In the genomic region with DNA sequence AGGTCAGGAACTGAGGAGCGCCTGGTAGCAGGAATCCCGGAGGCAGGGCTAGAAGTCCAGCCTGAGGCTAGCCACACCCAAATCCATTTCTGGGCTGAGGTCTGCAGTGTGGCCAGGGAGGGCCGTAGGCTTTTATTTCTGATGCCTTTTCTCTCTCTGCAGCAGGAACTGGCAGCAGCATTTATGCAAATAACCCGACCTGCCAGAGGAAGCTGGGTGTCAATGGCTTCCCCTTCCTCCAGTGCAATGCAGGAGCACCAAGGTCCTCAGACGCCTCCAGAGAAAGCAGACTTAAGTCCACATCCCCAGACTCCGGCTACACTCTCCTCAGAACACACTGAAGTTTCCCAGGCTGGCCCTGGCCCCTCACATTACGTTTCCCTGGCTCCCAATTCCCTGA, we compare ENCODE assay signal across 21 mouse cellular contexts. TPM values are rescaled to one million over a fixed set of nuclear protein-coding genes. Genes with fewer than 3 reads are reported as not detected.
DNase-seq lines count a peak whose midpoint lies in the region; ATAC-seq and TF ChIP-seq lines count a peak whose summit lies in the region.
"Had no signal": no experiment of that assay in that cellular context is flagged by ENCODE, and none has a peak within 500 bp of the region (broad histone marks: within the 10 kb centered on the region; RNA-seq: fewer than 3 reads in every experiment).

No protein-coding gene starts in this region.

- no peak overlapping the region for H3K4me3 ChIP-seq in heart, embryonic 10.5 days
- no peak overlapping the region for H3K4me3 ChIP-seq in lung, embryonic 14.5 days (ENCODE audit: low read depth, low read length)
- H3K4me3 ChIP-seq in lung, postnatal 0 days (ENCODE audit: low read depth, low read length), result no peak overlapping the region
- H3K4me3 ChIP-seq in spleen, adult 2 months (ENCODE audit: extremely low read depth, insufficient read depth, insufficient read length), result peak overlapping the region; percentile 38; the same call in 1 of the 2 replicates
- H3K4me3 ChIP-seq in intestine, postnatal 0 days (ENCODE audit: low read depth, low read length), result no peak overlapping the region
- H3K4me3 ChIP-seq: embryonic facial prominence, embryonic 15.5 days; hindbrain, embryonic 15.5 days; megakaryocyte, embryonic 14.5 days had no signal

- peak overlapping the region; percentile 62 for H3K27ac ChIP-seq in heart, embryonic 10.5 days
- no peak overlapping the region; the same call in 1 of the 2 replicates for H3K27ac ChIP-seq in lung, embryonic 14.5 days (ENCODE audit: low read depth)
- no peak overlapping the region for H3K27ac ChIP-seq in lung, postnatal 0 days (ENCODE audit: low read length)
- 0 out of 2 replicates have a peak overlapping the region, but pooled peaks have one; percentile 27 for H3K27ac ChIP-seq in spleen, adult 2 months (ENCODE audit: insufficient read depth, low read length)
- H3K27ac ChIP-seq in intestine, postnatal 0 days (ENCODE audit: low read depth, low read length), result no peak overlapping the region
- H3K27ac ChIP-seq: embryonic facial prominence, embryonic 15.5 days; hindbrain, embryonic 15.5 days had no signal

- TF ChIP-seq EP300 in lung, postnatal 0 days (IDR thresholded peaks at IDR 0.05), result no peak

- no peak for TF ChIP-seq CTCF in lung, embryonic 14.5 days (IDR thresholded peaks at IDR 0.05; ENCODE audit: low read depth)
- TF ChIP-seq CTCF in lung, postnatal 0 days (IDR thresholded peaks at IDR 0.05), result no peak
- TF ChIP-seq CTCF in spleen, adult 2 months (IDR thresholded peaks at IDR 0.05; ENCODE audit: extremely low read depth, insufficient read depth, insufficient read length, insufficient replicate concordance), result no peak
- TF ChIP-seq CTCF in intestine, postnatal 0 days (IDR thresholded peaks at IDR 0.05; ENCODE audit: low read depth), result no peak

- H3K27me3 ChIP-seq in heart, embryonic 10.5 days (ENCODE audit: insufficient read depth, poor library complexity, severe bottlenecking), result no peaks in the 10 kb centered on the region
- H3K27me3 ChIP-seq in lung, embryonic 14.5 days (ENCODE audit: insufficient read depth, low read length), result no peaks in the 10 kb centered on the region
- H3K27me3 ChIP-seq in lung, postnatal 0 days (replicated peaks; ENCODE audit: insufficient read depth, low read length), result no peaks in the 10 kb centered on the region
- H3K27me3 ChIP-seq in spleen, adult 2 months (ENCODE audit: control insufficient read depth, insufficient read depth, low read length), result no peaks in the 10 kb centered on the region
- no peaks in the 10 kb centered on the region; the same call in 1 of the 2 replicates for H3K27me3 ChIP-seq in intestine, postnatal 0 days (replicated peaks; ENCODE audit: control insufficient read depth, insufficient read depth, low read length)
- H3K27me3 ChIP-seq: hindbrain, embryonic 15.5 days had no signal

- no peak for DNase-seq in heart, embryonic 10.5 days (ENCODE audit: low spot score)
- DNase-seq in heart, adult 11 months, result no peak
- peak; percentile 19 for DNase-seq in lung, embryonic 14.5 days
- DNase-seq in lung, postnatal 0 days (ENCODE audit: low spot score), result no peak
- peak; percentile 30 for DNase-seq in MN1 (ENCODE audit: low spot score)
- peak in 1 of 2 experiments; percentile 49 for DNase-seq in spleen, adult 2 months (ENCODE audit: low read depth in 1 of 2, low spot score in 2 of 2)
- DNase-seq in c-Kit-positive CD71-positive TER-119-positive erythroid progenitor cells, embryonic 14.5 days (ENCODE audit: low spot score), result no peak
- DNase-seq: adrenal gland, adult 8-10 months; cerebellum, adult 9-10 months; heart, postnatal 10 days; right cerebral cortex, adult 18-20 months had no signal

- 34% methylated on average over 7 of the region's 7 CpGs for WGBS in heart, embryonic 10.5 days
- WGBS in lung, embryonic 14.5 days, result 45% methylated on average over 7 of the region's 7 CpGs
- WGBS in lung, postnatal 0 days, result 41% methylated on average over 7 of the region's 7 CpGs
- WGBS in spleen, adult 2 months, result 31% methylated on average over 7 of the region's 7 CpGs
- WGBS in intestine, postnatal 0 days, result 49% methylated on average over 7 of the region's 7 CpGs

- no peak for ATAC-seq in lung, embryonic 14.5 days (ENCODE audit: insufficient read depth)
- ATAC-seq in lung, postnatal 0 days, result no peak
- no peak for ATAC-seq in intestine, postnatal 0 days

- TF ChIP-seq POLR2A in spleen, adult 2 months (IDR thresholded peaks at IDR 0.05; ENCODE audit: low read depth, low read length), result no peak

- no peaks in the 10 kb centered on the region for H3K9me3 ChIP-seq in heart, embryonic 10.5 days
- no peaks in the 10 kb centered on the region for H3K9me3 ChIP-seq in lung, embryonic 14.5 days (ENCODE audit: low read depth, low read length)
- H3K9me3 ChIP-seq in lung, postnatal 0 days (ENCODE audit: low read length), result no peaks in the 10 kb centered on the region
- H3K9me3 ChIP-seq in intestine, postnatal 0 days (ENCODE audit: control insufficient read depth), result no peaks in the 10 kb centered on the region
- H3K9me3 ChIP-seq: embryonic facial prominence, embryonic 15.5 days; hindbrain, embryonic 15.5 days; megakaryocyte, embryonic 14.5 days had no signal

- no peak overlapping the region for H3K9ac ChIP-seq in lung, embryonic 14.5 days
- H3K9ac ChIP-seq in lung, postnatal 0 days (replicated peaks; ENCODE audit: low read depth), result no peak overlapping the region
- no peak overlapping the region for H3K9ac ChIP-seq in intestine, postnatal 0 days (ENCODE audit: low read depth, low read length)
- H3K9ac ChIP-seq: embryonic facial prominence, embryonic 15.5 days; hindbrain, embryonic 15.5 days had no signal

- H3K4me2 ChIP-seq in lung, embryonic 14.5 days, result no peak overlapping the region
- no peak overlapping the region for H3K4me2 ChIP-seq in lung, postnatal 0 days (replicated peaks; ENCODE audit: low read depth, low read length)
- H3K4me2 ChIP-seq in intestine, postnatal 0 days (replicated peaks; ENCODE audit: low read depth), result no peak overlapping the region
- H3K4me2 ChIP-seq: embryonic facial prominence, embryonic 15.5 days; hindbrain, embryonic 15.5 days had no signal

- H3K4me1 ChIP-seq in heart, embryonic 10.5 days, result peaks cover 47% of the 10 kb centered on the region
- H3K4me1 ChIP-seq in lung, embryonic 14.5 days (ENCODE audit: insufficient read depth), result peaks cover 12% of the 10 kb centered on the region; the same call in 1 of the 2 replicates
- H3K4me1 ChIP-seq in lung, postnatal 0 days (ENCODE audit: insufficient read depth, low read depth, low read length), result peaks cover 5% of the 10 kb centered on the region
- peaks cover 11% of the 10 kb centered on the region; the same call in 1 of the 2 replicates for H3K4me1 ChIP-seq in spleen, adult 2 months (ENCODE audit: control insufficient read depth, insufficient read depth, insufficient read length)
- H3K4me1 ChIP-seq in intestine, postnatal 0 days (replicated peaks; ENCODE audit: control insufficient read depth, insufficient read depth, low read length), result 0 out of 2 replicates have a peak, but pooled peaks cover 2% of the 10 kb centered on the region

- H3K36me3 ChIP-seq in heart, embryonic 10.5 days, result no peaks in the 10 kb centered on the region
- H3K36me3 ChIP-seq in lung, embryonic 14.5 days (ENCODE audit: insufficient read depth), result no peaks in the 10 kb centered on the region
- H3K36me3 ChIP-seq in lung, postnatal 0 days (ENCODE audit: insufficient read depth, low read length), result no peaks in the 10 kb centered on the region
- H3K36me3 ChIP-seq in spleen, adult 2 months (ENCODE audit: control insufficient read depth, insufficient read depth, low read length), result no peaks in the 10 kb centered on the region
- H3K36me3 ChIP-seq in intestine, postnatal 0 days (ENCODE audit: control insufficient read depth, insufficient read depth), result no peaks in the 10 kb centered on the region
- H3K36me3 ChIP-seq: embryonic facial prominence, embryonic 15.5 days; hindbrain, embryonic 15.5 days had no signal

RNA-seq across cellular contexts. Expression of a gene that starts 31.9 kb away (rescaled TPM):
- not detected in 2 replicates for polyA plus RNA-seq in heart, embryonic 10.5 days (2016; fragmentation: Nextera tagmentation; extraction: Ambion mirVana)
- polyA plus RNA-seq in lung, embryonic 14.5 days (2014; fragmentation: Nextera tagmentation; extraction: Ambion mirVana), result not detected in 2 replicates
- polyA plus RNA-seq in lung, postnatal 0 days (2015; fragmentation: Nextera tagmentation; extraction: Ambion mirVana), result not detected in 2 replicates
- 0.07 TPM in 1 of 2 replicates, not detected in the other for polyA plus RNA-seq in spleen, adult 2 months (2012; rRNA removed)
- not detected in 2 replicates for polyA plus RNA-seq in intestine, postnatal 0 days (2015; fragmentation: Nextera tagmentation; extraction: Ambion mirVana)
- polyA plus RNA-seq: embryonic facial prominence, embryonic 15.5 days; forebrain, embryonic 11.5 days; gonadal fat pad, adult 2 months; hindbrain, embryonic 15.5 days; kidney, postnatal 0 days; liver, adult 2 months; lung, embryonic 16.5 days; neural tube, embryonic 14.5 days had no signal

RNA-seq across cellular contexts. Expression of a gene that starts 48.2 kb away (rescaled TPM):
- polyA plus RNA-seq in heart, embryonic 10.5 days (2016; fragmentation: Nextera tagmentation; extraction: Ambion mirVana), result 238 and 301 TPM in 2 replicates
- polyA plus RNA-seq in lung, embryonic 14.5 days (2014; fragmentation: Nextera tagmentation; extraction: Ambion mirVana), result 172 and 186 TPM in 2 replicates
- polyA plus RNA-seq in lung, postnatal 0 days (2015; fragmentation: Nextera tagmentation; extraction: Ambion mirVana), result 124 and 157 TPM in 2 replicates
- 49.8 and 57.0 TPM in 2 replicates for polyA plus RNA-seq in spleen, adult 2 months (2012; rRNA removed)
- polyA plus RNA-seq in intestine, postnatal 0 days (2015; fragmentation: Nextera tagmentation; extraction: Ambion mirVana), result 113 and 124 TPM in 2 replicates

Comparison
In these comparisons a context has a peak if more than half of its experiments do, and no peak if none do; other contexts are left out.
1. DNase-seq: peak in lung, embryonic 14.5 days (single experiment) and MN1 (single experiment); none in heart, embryonic 10.5 days (single experiment), heart, adult 11 months (single experiment), lung, postnatal 0 days (single experiment) and c-Kit-positive CD71-positive TER-119-positive erythroid progenitor cells, embryonic 14.5 days (single experiment).
2. H3K27ac ChIP-seq: peak in heart, embryonic 10.5 days (single experiment) and spleen, adult 2 months (single experiment); none in lung, embryonic 14.5 days (single experiment), lung, postnatal 0 days (single experiment) and intestine, postnatal 0 days (single experiment).